Mouse (Mus musculus) CD4-positive, CD25-positive, alpha-beta regulatory T cell, adult 4 months (primary cell): ENCODE data around the gene Ttll9. TPM values are rescaled to one million over a fixed set of nuclear protein-coding genes. Genes with fewer than 3 reads are reported as not detected.

Source experiments
- ATAC-seq: one replicate; pipeline ENCODE4 v1.8.0; 2017
- polyA plus RNA-seq, 2 experiments: library from polyadenylated mRNA; unstranded; fragments of 100-300 nt; shearing (Covaris generic); gene quantifications; one replicate each; pipeline ENCODE4 v1.2.1; 2017

Gene Ttll9
- polyA plus RNA-seq, 2 experiments from 2014 or later = 0.78 to 2.0 TPM

- no peak for ATAC-seq
Measured at GRCm38 (mm10) chr2:153052700-153053351, 90.5 kb downstream of the Ttll9 start.

DNA sequence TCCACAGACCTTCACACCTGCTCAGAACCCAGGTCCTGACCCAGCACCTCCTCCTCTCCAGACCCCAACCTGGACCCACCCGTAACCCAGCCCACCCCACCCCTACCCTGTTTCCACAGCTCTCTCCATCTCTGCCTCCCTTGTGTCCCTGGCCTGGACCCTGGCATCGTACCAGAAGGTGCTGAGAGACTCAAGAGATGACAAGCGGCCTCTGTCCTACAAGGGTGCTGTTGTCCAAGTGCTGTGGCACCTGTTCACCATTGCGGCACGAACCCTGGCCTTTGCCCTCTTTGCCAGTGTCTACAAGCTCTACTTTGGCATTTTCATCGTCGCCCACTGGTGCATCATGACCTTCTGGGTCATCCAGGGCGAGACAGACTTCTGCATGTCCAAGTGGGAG is 91.6 kb downstream of the Ttll9 start:
- ATAC-seq = no peak

DNA sequence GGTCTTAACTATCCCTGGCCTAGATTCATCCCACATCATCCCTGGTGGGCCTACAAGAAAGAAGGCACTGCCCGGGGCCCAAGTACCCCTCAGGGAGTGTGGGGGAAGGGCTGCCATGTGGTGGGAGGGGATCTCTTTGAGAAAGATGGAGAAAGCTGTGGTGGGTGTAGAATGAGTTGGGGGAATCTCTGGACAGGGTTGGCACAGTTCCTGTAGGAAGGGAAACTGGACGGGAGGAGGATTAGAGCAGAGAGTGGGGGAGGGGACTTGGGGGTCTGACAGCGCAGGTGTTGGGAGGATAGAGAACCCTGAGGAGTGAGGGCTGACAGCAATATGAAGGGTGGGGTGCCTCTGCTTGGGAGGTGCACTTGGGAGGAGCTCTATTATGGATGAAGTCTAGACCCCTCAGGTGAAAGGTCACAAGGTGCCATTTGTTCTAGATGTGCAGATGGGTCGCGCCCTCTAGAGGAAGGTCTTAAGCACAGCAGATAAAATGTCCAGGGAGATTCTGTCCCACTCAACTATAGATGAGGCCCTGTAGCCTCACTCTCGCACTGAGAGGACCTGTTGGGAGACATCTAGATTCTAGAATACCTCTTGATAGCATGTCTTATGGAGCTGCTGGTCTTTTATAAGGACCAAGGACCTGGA is 93.1 kb downstream of the Ttll9 start:
- no peak for ATAC-seq

Other genes starting within 250 kb of the Ttll9 start
- gene Id1, start 226.2 kb upstream of the Ttll9 start, polyA plus RNA-seq = under 1 TPM; 0.75 to 0.82 TPM
- gene Cox4i2, start 208.3 kb upstream of the Ttll9 start, polyA plus RNA-seq = under 1 TPM in 1 of 2 experiments, not detected in 1; 0.46 TPM
- gene Bcl2l1, start 130.8 kb upstream of the Ttll9 start, polyA plus RNA-seq = 10 to 100 TPM; 55.5 to 75.0 TPM
- gene Tpx2, start 114.5 kb upstream of the Ttll9 start, polyA plus RNA-seq = 1 to 10 TPM; 4.0 to 9.7 TPM
- not detected for gene Mylk2, start 51.1 kb upstream of the Ttll9 start, polyA plus RNA-seq
- not detected for gene Foxs1, start 29.3 kb upstream of the Ttll9 start, polyA plus RNA-seq
- gene Dusp15, start 10.8 kb upstream of the Ttll9 start, polyA plus RNA-seq = under 1 TPM in 1 of 2 experiments, not detected in 1; 0.11 TPM
- 100 to 1,000 TPM; 164 to 215 TPM for gene Pdrg1, start 52.9 kb downstream of the Ttll9 start, polyA plus RNA-seq
- not detected for gene Xkr7, start 69.4 kb downstream of the Ttll9 start, polyA plus RNA-seq
- not detected for gene Ccm2l, start 103.5 kb downstream of the Ttll9 start, polyA plus RNA-seq
- gene Hck, start 146.0 kb downstream of the Ttll9 start, polyA plus RNA-seq = under 1 TPM; 0.61 to 0.67 TPM
- 10 to 100 TPM; 41.1 to 62.2 TPM for gene Tm9sf4, start 198.8 kb downstream of the Ttll9 start, polyA plus RNA-seq